Mouse (Mus musculus) kidney, adult 2 months (tissue): ENCODE data around the gene Asap2.

Experiments used
- CTCF ChIP-seq: fragments of 200-500 bp; conservative IDR thresholded peaks from 2 replicates; pipeline ENCODE4 v1.5.1; 2011; ENCODE audit warnings: low read depth, mild to moderate bottlenecking, control low read depth, low read length, moderate library complexity, mixed read lengths; ENCODE audit not compliant: insufficient read depth, insufficient read length
- POLR2A ChIP-seq: fragments of 200-500 bp; IDR thresholded peaks from one replicate; pipeline ENCODE4 v1.6.1; 2011; ENCODE audit warnings: low read depth, low read length, control low read depth

DNA sequence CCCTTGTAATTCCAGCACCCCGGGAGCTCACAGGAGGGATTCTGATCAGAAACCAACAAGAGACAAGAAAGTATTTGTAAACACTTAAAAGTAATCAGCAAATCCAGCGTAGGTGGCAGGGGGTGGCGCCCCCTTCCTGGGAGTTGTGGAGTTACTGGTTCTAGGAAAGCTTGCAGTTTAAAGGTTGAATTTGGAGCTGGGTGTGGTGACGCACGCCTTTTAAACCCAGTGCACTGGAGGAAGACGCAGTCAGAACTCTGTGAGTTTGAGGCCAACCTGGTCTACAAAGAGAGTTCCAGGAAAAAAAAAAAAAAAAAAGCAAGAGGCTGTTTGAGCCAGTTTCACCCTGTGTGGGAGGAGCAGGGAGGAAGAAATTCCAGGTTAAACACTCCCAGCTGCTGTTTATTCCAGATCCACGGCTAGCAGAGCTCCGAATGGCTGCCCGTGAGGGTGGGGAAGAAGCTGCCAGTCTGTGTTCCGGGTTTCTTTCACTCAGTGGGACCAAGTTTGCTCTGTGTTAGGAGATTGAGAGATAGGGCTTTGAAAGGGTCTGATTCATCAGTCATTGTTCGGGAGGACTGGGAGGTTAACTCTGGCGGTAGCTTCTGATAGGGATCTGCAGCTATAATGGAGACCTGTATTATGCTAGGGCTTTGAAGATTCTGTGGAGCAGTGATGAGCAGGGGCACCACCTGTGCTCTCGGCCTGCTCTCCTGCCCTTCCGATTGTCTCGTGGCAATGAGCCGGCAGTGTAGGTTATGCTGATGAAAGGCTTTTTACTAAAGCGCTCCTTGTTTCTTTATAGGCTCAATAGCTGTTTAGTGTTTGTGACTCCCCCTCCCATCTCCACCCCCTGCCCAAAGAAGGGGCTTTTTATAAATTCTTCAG lies 144.0 kb downstream of the Asap2 start:
- no peak for TF ChIP-seq POLR2A
- TF ChIP-seq CTCF: peak; percentile 37
